Mouse (Mus musculus) megakaryocyte, embryonic 14.5 days (primary cell): Measurements from ENCODE around the gene Cyp2j5.

Experiments
- FLI1 ChIP-seq: IDR thresholded peaks from 2 replicates; pipeline ENCODE4 v1.6.1; 2012; ENCODE audit warnings: low read length, inconsistent platforms, mixed read lengths
- GATA1 ChIP-seq: IDR thresholded peaks from 3 replicates; pipeline ENCODE4 v1.6.1; 2012; ENCODE audit warnings: mixed read lengths, low read length, inconsistent platforms, borderline replicate concordance

GRCm38 (mm10) chr4:96581425-96582088, 82.4 kb downstream of the Cyp2j5 start:
- TF ChIP-seq GATA1 (no peak), FLI1 (no peak)
